31 mouse cellular contexts compared by ENCODE assay signal in genomic region chr1:97821282-97821681, GRCm38 (mm10). TPM values are rescaled to one million over a fixed set of nuclear protein-coding genes. Genes with fewer than 3 reads are reported as not detected.
DNase-seq lines count a peak whose midpoint lies in the region; ATAC-seq and TF ChIP-seq lines count a peak whose summit lies in the region.
"Had no signal": no experiment of that assay in that cellular context is flagged by ENCODE, and none has a peak within 500 bp of the region (broad histone marks: within the 10 kb centered on the region; RNA-seq: fewer than 3 reads in every experiment).

No protein-coding gene starts in this region.

- no peak for TF ChIP-seq CTCF in heart, postnatal 0 days (IDR thresholded peaks at IDR 0.05; ENCODE audit: low read depth)
- TF ChIP-seq CTCF in lung, postnatal 0 days (IDR thresholded peaks at IDR 0.05), result no peak

- 89% methylated on average over 3 of the region's 3 CpGs for WGBS in heart, embryonic 13.5 days
- WGBS in heart, postnatal 0 days, result 86% methylated on average over 3 of the region's 3 CpGs
- WGBS in lung, postnatal 0 days, result 82% methylated on average over 3 of the region's 3 CpGs

- H3K4me3 ChIP-seq in heart, embryonic 13.5 days, result no peak overlapping the region
- H3K4me3 ChIP-seq in heart, postnatal 0 days (ENCODE audit: low read depth, low read length), result peak overlapping the region; percentile 25
- no peak overlapping the region for H3K4me3 ChIP-seq in lung, postnatal 0 days (ENCODE audit: low read depth, low read length)
- H3K4me3 ChIP-seq in ES-E14 (ENCODE audit: insufficient read depth in 1 of 2, low read depth in 1 of 2, low read length in 2 of 2, poor library complexity in 1 of 2, severe bottlenecking in 1 of 2), result 0 out of 4 replicates have a peak overlapping the region, but pooled peaks of 1 of the 2 experiments have one; percentile 19
- H3K4me3 ChIP-seq: embryonic facial prominence, embryonic 10.5 days; embryonic facial prominence, embryonic 13.5 days; erythroblast, embryonic 14.5 days; forebrain, embryonic 12.5 days; forebrain, embryonic 15.5 days; heart, embryonic 10.5 days; hindbrain, embryonic 10.5 days; hindbrain, embryonic 13.5 days; intestine, embryonic 15.5 days had no signal

- TF ChIP-seq EP300 in heart, postnatal 0 days (IDR thresholded peaks at IDR 0.05; ENCODE audit: low read depth), result no peak
- TF ChIP-seq EP300 in lung, postnatal 0 days (IDR thresholded peaks at IDR 0.05), result no peak

- in situ Hi-C loops in ES-E14 (cut with MboI; ENCODE audit: low sequenced_read_pairs in 2 of 2, unreplicated experiment in 2 of 2), result no loop called here

- H3K36me3 ChIP-seq in heart, embryonic 13.5 days, result peaks cover 73% of the 10 kb centered on the region
- H3K36me3 ChIP-seq in heart, postnatal 0 days (replicated peaks; ENCODE audit: control insufficient read depth, insufficient read depth, low read length), result peaks cover 59% of the 10 kb centered on the region
- no peaks in the 10 kb centered on the region for H3K36me3 ChIP-seq in lung, postnatal 0 days (ENCODE audit: insufficient read depth, low read length)
- no peaks in the 10 kb centered on the region for H3K36me3 ChIP-seq in ES-E14 (ENCODE audit: control insufficient read depth, insufficient read depth, low read length, poor library complexity, severe bottlenecking)
- H3K36me3 ChIP-seq: embryonic facial prominence, embryonic 10.5 days; forebrain, embryonic 12.5 days; G1E; hindbrain, embryonic 10.5 days; intestine, embryonic 15.5 days had no signal

- H3K9me3 ChIP-seq in heart, embryonic 13.5 days, result 0 out of 2 replicates have a peak, but pooled peaks cover 6% of the 10 kb centered on the region
- H3K9me3 ChIP-seq in heart, postnatal 0 days (replicated peaks; ENCODE audit: control insufficient read depth, low read length), result no peaks in the 10 kb centered on the region
- no peaks in the 10 kb centered on the region for H3K9me3 ChIP-seq in lung, postnatal 0 days (ENCODE audit: low read length)
- no peaks in the 10 kb centered on the region for H3K9me3 ChIP-seq in ES-E14 (ENCODE audit: control insufficient read depth, insufficient read depth, low read depth, low read length)
- H3K9me3 ChIP-seq: embryonic facial prominence, embryonic 10.5 days; embryonic facial prominence, embryonic 13.5 days; forebrain, embryonic 12.5 days; forebrain, embryonic 15.5 days; heart, embryonic 10.5 days; hindbrain, embryonic 10.5 days; hindbrain, embryonic 13.5 days; intestine, embryonic 15.5 days had no signal

- intact Hi-C loops in heart, postnatal 10 days (cut with DNase I), result no loop called here

- H3K4me1 ChIP-seq in heart, embryonic 13.5 days, result 0 out of 2 replicates have a peak, but pooled peaks cover 3% of the 10 kb centered on the region
- H3K4me1 ChIP-seq in heart, postnatal 0 days (ENCODE audit: control insufficient read depth, insufficient read depth), result no peaks in the 10 kb centered on the region
- no peaks in the 10 kb centered on the region for H3K4me1 ChIP-seq in lung, postnatal 0 days (ENCODE audit: insufficient read depth, low read depth, low read length)
- peaks cover 0 to 2% of the 10 kb centered on the region in 2 experiments; a peak in 1 of 4 replicates for H3K4me1 ChIP-seq in ES-E14 (ENCODE audit: control insufficient read depth in 2 of 2, insufficient read depth in 2 of 2, low read length in 2 of 2, poor library complexity in 1 of 2)
- H3K4me1 ChIP-seq: embryonic facial prominence, embryonic 13.5 days; forebrain, embryonic 12.5 days; forebrain, embryonic 15.5 days; heart, embryonic 10.5 days; hindbrain, embryonic 10.5 days; hindbrain, embryonic 13.5 days; intestine, embryonic 15.5 days had no signal

- H3K27ac ChIP-seq in heart, embryonic 13.5 days (replicated peaks), result peak overlapping the region; percentile 29
- H3K27ac ChIP-seq in heart, postnatal 0 days (ENCODE audit: low read depth), result peak overlapping the region; percentile 47
- no peak overlapping the region for H3K27ac ChIP-seq in lung, postnatal 0 days (ENCODE audit: low read length)
- no peak overlapping the region for H3K27ac ChIP-seq in ES-E14 (ENCODE audit: insufficient read depth, low read depth, low read length, poor library complexity, severe bottlenecking)
- H3K27ac ChIP-seq: embryonic facial prominence, embryonic 10.5 days; embryonic facial prominence, embryonic 13.5 days; forebrain, embryonic 12.5 days; forebrain, embryonic 15.5 days; heart, embryonic 10.5 days; hindbrain, embryonic 10.5 days; hindbrain, embryonic 13.5 days; intestine, embryonic 15.5 days had no signal

- no peak overlapping the region for H3K9ac ChIP-seq in heart, embryonic 13.5 days
- no peak overlapping the region for H3K9ac ChIP-seq in heart, postnatal 0 days (replicated peaks; ENCODE audit: low read depth, low read length)
- no peak overlapping the region for H3K9ac ChIP-seq in lung, postnatal 0 days (replicated peaks; ENCODE audit: low read depth)
- no peak overlapping the region for H3K9ac ChIP-seq in ES-E14 (ENCODE audit: insufficient read depth, low read depth, low read length, poor library complexity, severe bottlenecking)
- H3K9ac ChIP-seq: embryonic facial prominence, embryonic 13.5 days; forebrain, embryonic 12.5 days; forebrain, embryonic 15.5 days; hindbrain, embryonic 13.5 days; intestine, embryonic 15.5 days had no signal

- no peak for DNase-seq in heart, adult 18-20 months
- no peak for DNase-seq in heart, postnatal 0 days (ENCODE audit: low spot score)
- DNase-seq in heart, postnatal 10 days, result no peak
- DNase-seq in lung, postnatal 0 days (ENCODE audit: low spot score), result no peak
- DNase-seq in lung, adult 18-20 months, result no peak
- no peak for DNase-seq in ES-E14 (ENCODE audit: low read depth, low spot score)
- no peak for DNase-seq in cerebellum, adult 9-10 months
- DNase-seq: adrenal gland, adult 2 months; adrenal gland, postnatal 14 days; cerebellum, adult 11 months; cerebellum, adult 2 months; cerebellum, postnatal 10 days; cerebellum, postnatal 36 days; embryo, embryonic 11 days; gastrocnemius, postnatal 25 days; heart, postnatal 36 days; kidney, adult 18-20 months had no signal

- H3K27me3 ChIP-seq in heart, embryonic 13.5 days (replicated peaks), result no peaks in the 10 kb centered on the region
- no peaks in the 10 kb centered on the region for H3K27me3 ChIP-seq in heart, postnatal 0 days (ENCODE audit: control insufficient read depth, insufficient read depth, low read length)
- H3K27me3 ChIP-seq in lung, postnatal 0 days (replicated peaks; ENCODE audit: insufficient read depth, low read length), result no peaks in the 10 kb centered on the region
- H3K27me3 ChIP-seq: embryonic facial prominence, embryonic 13.5 days; forebrain, embryonic 12.5 days; forebrain, embryonic 15.5 days; hindbrain, embryonic 13.5 days; intestine, embryonic 15.5 days; Patski had no signal

- no peak for ATAC-seq in heart, embryonic 13.5 days (ENCODE audit: extremely low read depth, insufficient number of reproducible peaks, low FRiP score, low TSS enrichment)
- no peak for ATAC-seq in heart, postnatal 0 days (ENCODE audit: insufficient read depth, low read depth)
- ATAC-seq in lung, postnatal 0 days, result no peak
- ATAC-seq: CD4-positive, CD25-positive, alpha-beta regulatory T cell, adult 4 months; forebrain, embryonic 15.5 days; hindbrain, embryonic 16.5 days; intestine, embryonic 15.5 days; Patski had no signal

- H3K4me2 ChIP-seq in heart, embryonic 13.5 days, result peak overlapping the region; percentile 22
- peak overlapping the region; percentile 8; the same call in 1 of the 2 replicates for H3K4me2 ChIP-seq in heart, postnatal 0 days (ENCODE audit: low read depth, low read length)
- peak overlapping the region; percentile 18; the same call in 1 of the 2 replicates for H3K4me2 ChIP-seq in lung, postnatal 0 days (replicated peaks; ENCODE audit: low read depth, low read length)
- H3K4me2 ChIP-seq: embryonic facial prominence, embryonic 13.5 days; forebrain, embryonic 12.5 days; forebrain, embryonic 15.5 days; hindbrain, embryonic 13.5 days; intestine, embryonic 15.5 days had no signal

TF ChIP-seq in ES-E14, 5 proteins besides CTCF, POLR2A, EP300 and RAD21:
- TF ChIP-seq MAFK (IDR thresholded peaks at IDR 0.05; ENCODE audit: insufficient read depth, low read depth, low read length) (no peak), ZNF384 (IDR thresholded peaks at IDR 0.05; ENCODE audit: low read depth, low read length) (peak; percentile 74)

RNA-seq across cellular contexts. Expression of gene Ppip5k2, which starts 51.1 kb away (rescaled TPM):
- polyA plus RNA-seq in heart, embryonic 13.5 days (2015; fragmentation: Nextera tagmentation; extraction: Ambion mirVana), result 32.2 and 33.1 TPM in 2 replicates
- total RNA-seq in heart, adult 18-20 months (2021), result 10 to 100 TPM; 80.5 to 89.5 TPM
- 68.0 and 75.2 TPM in 2 replicates for total RNA-seq in heart, postnatal 0 days (2014; rRNA removed; ENCODE audit: low replicate concordance)
- polyA plus RNA-seq in heart, postnatal 0 days (2015; fragmentation: Nextera tagmentation; extraction: Ambion mirVana), result 42.4 and 44.8 TPM in 2 replicates
- total RNA-seq in heart, postnatal 10 days (2021), result 10 to 100 TPM; 72.2 to 91.8 TPM
- polyA plus RNA-seq in lung, postnatal 0 days (2015; fragmentation: Nextera tagmentation; extraction: Ambion mirVana), result 7.7 and 10.2 TPM in 2 replicates
- 32.0 and 38.8 TPM in 2 replicates for total RNA-seq in ES-E14 (2012; rRNA removed)

RNA-seq across cellular contexts. Expression of gene Gin1, which starts 51.3 kb away (rescaled TPM):
- polyA plus RNA-seq in heart, embryonic 13.5 days (2015; fragmentation: Nextera tagmentation; extraction: Ambion mirVana), result 14.0 and 16.7 TPM in 2 replicates
- total RNA-seq in heart, adult 18-20 months (2021), result 1 to 10 TPM; 6.3 to 6.8 TPM
- total RNA-seq in heart, postnatal 0 days (2014; rRNA removed; ENCODE audit: low replicate concordance), result 0.80 and 1.6 TPM in 2 replicates
- polyA plus RNA-seq in heart, postnatal 0 days (2015; fragmentation: Nextera tagmentation; extraction: Ambion mirVana), result 21.3 and 22.7 TPM in 2 replicates
- 10 to 100 TPM in 1 of 2 experiments, 1 to 10 TPM in 1; 9.1 to 10.1 TPM for total RNA-seq in heart, postnatal 10 days (2021)
- polyA plus RNA-seq in lung, postnatal 0 days (2015; fragmentation: Nextera tagmentation; extraction: Ambion mirVana), result 14.6 and 14.8 TPM in 2 replicates
- 7.7 and 8.6 TPM in 2 replicates for total RNA-seq in ES-E14 (2012; rRNA removed)

Comparison
In these comparisons a context has a peak if more than half of its experiments do, and no peak if none do; other contexts are left out.
1. H3K27ac ChIP-seq: peak in heart, embryonic 13.5 days (single experiment) and heart, postnatal 0 days (single experiment); none in lung, postnatal 0 days (single experiment) and ES-E14 (single experiment).
2. Peak in every context shown above with its lines, with median percentiles within 50 percentile points of each other: H3K4me2 ChIP-seq.